Mouse (Mus musculus): ENCODE data around the gene Tns3.
A peak's percentile ranks its signal among the peaks of the same experiment; 100 is the strongest.
"Not testable (repeated sequence)": the region's sequence is repeated elsewhere in the genome, so short reads cannot be mapped to it uniquely, and the experiment has no call there.

The Tns3 gene

DNA sequence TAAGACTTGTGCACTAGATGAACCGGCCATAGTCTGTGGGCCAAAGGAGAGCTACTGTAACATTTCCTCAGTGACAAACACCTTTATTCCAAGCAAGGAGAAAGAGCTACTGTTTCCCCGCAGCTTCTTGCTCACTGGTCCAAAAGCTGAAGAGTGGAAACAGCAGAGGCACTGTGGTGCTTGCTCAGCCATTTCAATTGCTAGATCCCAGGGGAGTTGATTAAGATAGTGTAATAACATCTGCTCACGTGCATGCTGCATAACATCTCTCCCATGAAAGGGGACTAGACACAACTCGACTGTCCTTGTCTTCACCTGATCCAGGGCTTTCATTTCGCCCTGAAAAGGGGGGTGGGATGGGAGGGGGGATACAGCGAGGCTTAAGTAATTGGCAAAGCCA lies 41.7 kb downstream of the Tns3 start:
- no peak for DNase-seq (ENCODE audit: low read depth)

- not testable (repeated sequence) for DNase-seq (ENCODE audit: low read depth)
Measured at GRCm38 (mm10) chr11:8619111-8619510, 45.2 kb downstream of the Tns3 start.

DNA sequence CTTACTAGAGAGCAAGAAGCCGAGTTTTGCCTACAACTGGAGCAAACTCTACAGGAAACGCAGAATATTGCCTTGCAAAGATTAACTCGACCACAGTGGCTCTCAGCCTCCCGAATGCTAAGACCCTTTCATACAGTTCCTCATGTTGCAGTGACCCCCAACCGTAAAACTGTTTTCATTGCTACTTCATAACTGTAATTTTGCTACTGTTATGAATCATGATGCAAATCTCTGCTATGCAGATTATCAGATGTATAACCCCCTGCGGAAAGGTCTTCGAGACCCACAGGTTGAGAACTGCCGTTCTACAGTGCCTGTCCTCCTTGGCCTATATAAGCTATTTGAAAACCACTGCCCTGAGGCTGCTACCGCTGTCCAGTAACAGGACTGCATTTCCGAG lies 46.0 kb downstream of the Tns3 start:
- no peak for DNase-seq (ENCODE audit: low read depth)

- no peak for DNase-seq (ENCODE audit: low read depth)
Measured at GRCm38 (mm10) chr11:8615436-8615835, 48.9 kb downstream of the Tns3 start.

DNA sequence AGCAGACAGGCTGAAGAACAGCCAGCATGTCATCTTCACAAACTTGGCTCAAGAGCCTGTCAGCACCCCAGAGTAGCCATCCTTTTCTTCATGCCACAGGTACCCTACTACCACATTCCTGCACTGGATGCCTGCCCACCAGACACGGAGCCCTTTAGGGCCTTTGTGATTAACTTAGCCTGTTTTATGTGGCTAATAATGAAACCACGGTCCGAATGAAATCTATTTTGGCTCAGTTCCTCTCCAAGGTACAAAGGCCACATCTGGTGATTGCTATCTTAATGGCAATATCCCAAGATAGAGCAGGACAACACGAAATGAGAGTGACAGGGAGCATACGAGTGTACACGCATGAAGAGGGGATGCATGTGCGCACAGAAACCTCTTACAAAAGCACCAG lies 53.9 kb downstream of the Tns3 start:
- DNase-seq (ENCODE audit: low read depth) = no peak

DNA sequence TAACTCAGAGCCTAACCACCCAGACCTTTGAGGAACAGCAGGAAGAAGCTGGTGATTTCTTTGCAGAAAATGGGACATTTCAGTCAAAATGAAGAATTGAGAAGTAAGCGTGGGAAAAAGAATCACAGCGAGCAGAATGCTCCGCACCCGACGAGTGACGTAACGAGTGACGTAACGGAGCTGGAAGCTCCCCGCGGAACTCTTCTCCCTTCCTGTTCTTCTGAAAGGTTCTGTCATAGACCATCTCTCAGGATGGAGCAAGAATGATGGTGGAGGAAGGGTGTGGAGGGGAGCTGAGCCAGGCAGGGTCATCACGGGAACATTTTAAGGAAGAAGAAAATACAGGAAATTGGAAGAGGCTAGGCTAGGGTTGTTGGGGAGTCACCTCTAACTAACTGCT lies 54.5 kb downstream of the Tns3 start:
- DNase-seq (ENCODE audit: low read depth) = no peak

- no peak for DNase-seq (ENCODE audit: low read depth)
Measured at GRCm38 (mm10) chr11:8607123-8607522, 57.2 kb downstream of the Tns3 start.

DNA sequence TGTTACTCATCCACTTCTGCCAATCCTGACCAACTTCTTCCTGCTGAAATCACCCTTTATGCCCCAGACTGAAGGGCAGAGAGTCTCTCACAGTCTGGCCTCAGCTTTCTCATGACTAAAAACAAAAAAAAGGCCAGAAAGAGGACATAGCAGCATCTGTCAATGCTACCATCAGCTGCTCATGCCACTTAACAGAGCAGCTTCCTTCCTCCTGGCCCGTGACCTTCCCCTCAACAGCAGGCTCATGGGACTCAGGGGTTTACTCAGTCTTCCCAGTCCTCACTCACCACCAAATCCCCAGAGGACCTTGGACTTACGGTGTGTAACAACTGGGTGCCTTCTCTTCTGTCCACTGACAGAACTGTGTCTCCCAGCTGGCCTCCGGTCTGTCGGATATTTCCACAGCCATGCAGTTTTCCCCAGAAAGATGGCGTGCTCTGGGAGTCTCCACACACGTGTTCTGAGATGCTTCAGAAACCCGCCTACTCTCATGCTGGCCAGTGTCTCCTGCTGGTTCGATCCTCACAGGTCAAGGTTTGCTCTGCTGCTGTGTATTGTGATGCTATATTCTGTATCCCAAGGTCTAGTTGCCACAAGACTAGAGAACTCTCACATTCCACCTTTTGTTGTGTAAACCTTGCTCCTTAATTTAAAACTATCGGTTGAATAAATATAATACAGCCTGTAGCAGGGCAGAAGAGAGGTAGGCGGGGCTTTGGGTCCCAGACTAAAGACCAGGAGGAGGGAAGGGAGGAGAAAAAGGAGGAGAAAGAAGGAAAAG lies 59.4 kb downstream of the Tns3 start:
- no peak for DNase-seq (ENCODE audit: low read depth)

GRCm38 (mm10) chr11:8602606-8603005 lies 61.7 kb downstream of the Tns3 start:
- no peak for DNase-seq (ENCODE audit: low read depth)

GRCm38 (mm10) chr11:8601411-8601821 lies 62.9 kb downstream of the Tns3 start:
- DNase-seq (ENCODE audit: low read depth) = no peak

DNA sequence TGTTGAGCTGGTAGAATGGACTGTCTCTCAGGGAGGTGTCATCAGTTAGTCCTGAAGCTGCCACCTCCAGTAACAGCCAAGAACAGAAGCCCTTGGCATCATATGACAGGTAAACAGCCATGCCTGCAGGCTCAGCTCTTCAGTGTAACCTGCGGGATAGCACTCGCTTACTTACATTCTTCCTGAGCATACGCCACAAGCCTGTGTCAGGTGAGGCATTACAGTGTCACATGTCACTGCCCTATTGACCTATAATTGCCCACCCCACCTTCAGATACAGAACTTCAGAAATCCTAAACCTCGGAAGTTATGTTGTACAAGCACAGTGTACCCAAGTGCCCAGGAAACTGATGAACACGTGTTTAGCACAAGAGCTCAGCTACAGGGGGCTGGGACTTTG lies 68.7 kb downstream of the Tns3 start:
- no peak for DNase-seq (ENCODE audit: low read depth)

- peak; percentile 47 for DNase-seq (ENCODE audit: low read depth)
Measured at GRCm38 (mm10) chr11:8593172-8593571, 71.2 kb downstream of the Tns3 start.

GRCm38 (mm10) chr11:8591271-8591670 lies 73.1 kb downstream of the Tns3 start:
- DNase-seq (ENCODE audit: low read depth) = no peak

DNA sequence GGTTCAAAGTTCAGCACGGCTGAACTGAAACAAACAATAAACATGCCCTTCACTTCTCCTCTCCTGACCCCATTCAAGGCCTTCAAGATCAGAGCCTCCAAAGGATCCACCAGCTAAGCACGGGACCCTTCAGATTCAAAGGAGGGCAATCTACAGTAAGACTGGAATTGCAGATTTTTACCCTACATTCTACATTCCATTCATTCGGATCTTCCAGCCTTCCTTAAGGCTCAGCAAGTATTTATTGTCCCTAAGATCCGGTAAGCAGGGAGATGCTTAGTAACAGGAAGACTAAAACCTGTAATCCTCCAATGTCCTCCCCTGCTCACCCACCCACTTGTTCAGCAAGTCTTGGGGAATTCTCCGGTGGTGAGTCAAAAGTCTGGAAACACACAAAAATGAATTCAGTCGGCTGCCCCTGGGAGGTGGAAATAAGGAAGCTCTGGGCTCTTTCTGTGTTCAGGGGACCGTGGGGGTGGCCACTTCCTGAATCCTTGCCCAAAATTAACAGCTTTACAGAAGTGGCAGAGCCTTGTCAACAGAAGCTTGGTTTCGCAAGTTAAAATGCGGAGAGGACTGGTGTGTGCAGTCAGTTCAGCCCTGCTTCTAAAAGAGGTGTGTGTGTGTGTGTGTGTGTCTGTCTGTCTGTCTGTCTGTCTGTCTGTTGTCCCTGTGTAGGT lies 75.0 kb downstream of the Tns3 start:
- peak; percentile 84 for DNase-seq (ENCODE audit: low read depth)

GRCm38 (mm10) chr11:8587941-8588340 lies 76.4 kb downstream of the Tns3 start:
- no peak for DNase-seq (ENCODE audit: low read depth)

DNA sequence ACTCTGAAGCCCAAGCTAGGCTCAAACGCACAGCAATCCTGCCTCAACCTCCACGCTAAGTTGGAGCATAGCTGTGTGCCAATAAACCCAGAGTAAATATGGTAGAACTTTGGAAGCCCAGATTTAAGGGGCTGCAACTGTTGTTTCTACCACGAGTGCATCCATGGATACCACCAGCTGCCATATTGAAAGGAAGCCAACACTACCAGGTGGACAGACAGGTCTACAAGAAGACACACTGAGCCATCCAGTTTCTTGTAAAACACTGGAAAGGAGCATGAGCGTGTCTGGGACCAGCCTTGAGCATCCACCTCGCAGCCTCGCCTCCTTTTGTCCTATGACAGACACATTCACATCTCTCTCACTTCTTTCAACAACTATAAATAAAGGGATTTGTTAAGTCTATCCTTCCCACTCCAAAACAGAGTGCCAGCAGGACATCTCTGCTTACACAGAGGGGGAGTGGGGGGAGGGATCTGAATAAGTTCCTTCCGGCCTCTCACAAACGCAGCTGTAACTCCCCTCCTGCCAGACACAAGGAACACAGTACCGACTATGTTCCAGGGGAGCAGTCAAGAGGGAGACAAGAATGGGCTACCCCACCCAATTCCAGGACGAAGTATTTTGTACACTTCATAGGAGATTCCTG lies 77.2 kb downstream of the Tns3 start:
- no peak for DNase-seq (ENCODE audit: low read depth)

DNA sequence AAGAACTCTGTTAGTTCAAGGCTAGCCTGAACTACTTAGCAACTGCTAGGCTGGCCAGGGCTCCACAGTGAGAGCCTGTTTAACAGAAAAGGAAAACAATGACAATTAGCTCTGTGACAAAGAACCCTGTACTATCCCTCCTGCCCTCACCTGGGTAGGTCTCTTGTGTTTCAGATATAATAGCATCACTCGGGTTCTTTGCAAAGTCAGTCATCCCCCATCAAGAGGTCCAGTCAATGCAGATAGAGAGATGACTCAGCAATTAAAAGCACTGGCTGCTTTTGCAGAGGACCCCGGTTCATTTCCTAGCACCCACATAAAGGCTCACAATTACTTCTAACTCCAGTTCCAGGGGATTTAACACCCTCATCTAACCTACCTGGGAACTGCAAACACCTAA lies 78.0 kb downstream of the Tns3 start:
- no peak for DNase-seq (ENCODE audit: low read depth)

- no peak for DNase-seq (ENCODE audit: low read depth)
Measured at GRCm38 (mm10) chr11:8585686-8586085, 78.6 kb downstream of the Tns3 start.

DNA sequence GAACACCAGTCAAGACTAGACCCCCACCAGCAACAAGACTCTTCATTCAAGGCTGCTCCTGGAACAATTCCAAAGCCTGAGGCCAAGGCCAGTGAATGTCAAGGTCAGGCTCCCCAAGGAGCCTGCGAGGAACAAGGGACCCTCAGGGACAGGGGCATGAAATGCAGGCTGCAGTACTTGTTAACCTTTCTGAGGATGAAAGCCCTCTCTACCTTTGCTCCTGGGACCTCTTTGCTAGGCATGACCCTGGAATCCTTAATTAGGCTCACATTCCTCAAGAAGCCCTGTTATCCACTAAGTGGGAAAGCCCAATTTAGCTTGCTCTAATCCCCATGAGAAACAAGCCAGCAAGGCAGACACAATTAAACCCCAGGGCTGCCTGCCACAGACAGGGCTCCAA lies 79.4 kb downstream of the Tns3 start:
- DNase-seq (ENCODE audit: low read depth) = no peak

DNA sequence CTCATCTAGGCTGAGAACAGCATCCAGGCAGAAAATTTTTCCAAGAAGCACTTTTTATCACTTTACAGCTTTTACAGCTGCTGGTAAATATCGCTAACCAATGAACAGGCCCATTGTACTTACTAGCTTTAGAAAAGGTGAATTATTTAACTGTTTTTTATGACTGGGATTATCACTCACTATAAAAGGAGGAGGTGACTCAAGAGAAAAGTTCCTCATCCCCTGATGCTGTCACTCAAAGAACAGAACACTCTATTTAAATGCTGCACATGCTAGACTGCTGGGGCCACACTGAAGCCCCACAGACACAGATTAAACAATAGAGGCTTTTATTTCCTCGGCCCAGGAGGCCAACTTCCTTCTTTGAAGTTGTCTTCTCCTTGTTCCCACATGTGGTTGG lies 80.0 kb downstream of the Tns3 start:
- no peak for DNase-seq (ENCODE audit: low read depth)

- DNase-seq (ENCODE audit: low read depth) = no peak
Measured at GRCm38 (mm10) chr11:8583137-8583536, 81.2 kb downstream of the Tns3 start.

- DNase-seq (ENCODE audit: low read depth) = peak; percentile 55
Measured at GRCm38 (mm10) chr11:8582101-8582920, 82.0 kb downstream of the Tns3 start.
